Mouse (Mus musculus) layer of hippocampus, adult 11-12 months (tissue): ENCODE data around the gene Cntnap5a.

Experiments used
- DNase-seq: peaks from one replicate; pipeline ENCODE4 v3.0.0; 2022; ENCODE audit warnings: low spot score

The Cntnap5a gene

DNA sequence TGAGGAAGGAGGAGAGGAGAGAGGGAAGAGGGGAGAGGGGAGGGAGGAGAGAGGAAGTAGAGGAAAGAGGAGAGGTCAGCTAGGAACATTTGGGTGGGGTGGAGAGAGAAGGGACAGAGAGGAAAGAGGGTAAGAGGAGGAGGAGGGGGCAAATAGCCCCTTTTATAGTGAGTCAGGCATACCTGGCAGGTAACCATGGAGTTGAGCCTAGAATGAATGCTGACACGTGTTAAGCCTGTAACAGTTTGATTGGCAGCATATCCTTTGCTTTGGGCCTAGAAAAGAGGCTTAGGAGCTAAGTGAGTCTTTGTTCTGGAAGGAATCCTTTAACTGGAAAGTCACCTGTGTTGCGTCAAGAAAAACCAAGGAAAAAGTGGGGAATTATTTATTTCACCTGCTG is 681.6 kb downstream of the Cntnap5a start:
- no peak for DNase-seq

DNA sequence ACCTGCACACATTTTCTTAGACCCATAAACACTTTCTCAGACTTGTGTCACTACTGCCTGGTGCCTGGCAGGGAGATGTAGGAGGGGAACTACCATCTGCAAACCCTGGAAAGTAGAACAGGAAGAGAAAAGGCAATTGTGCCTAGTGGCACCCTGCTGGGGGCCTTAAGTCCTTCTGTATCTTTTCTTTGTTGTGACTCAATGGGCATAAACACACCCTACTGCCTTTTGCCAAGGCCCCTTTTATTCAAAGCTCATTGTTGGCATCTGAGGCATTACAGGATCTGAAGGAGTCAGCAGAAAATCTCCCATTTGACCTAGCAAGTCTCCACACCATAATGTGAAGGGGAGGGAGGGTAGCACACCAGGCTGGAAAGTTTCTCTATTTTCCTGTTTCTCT is 682.2 kb downstream of the Cntnap5a start:
- no peak for DNase-seq

DNA sequence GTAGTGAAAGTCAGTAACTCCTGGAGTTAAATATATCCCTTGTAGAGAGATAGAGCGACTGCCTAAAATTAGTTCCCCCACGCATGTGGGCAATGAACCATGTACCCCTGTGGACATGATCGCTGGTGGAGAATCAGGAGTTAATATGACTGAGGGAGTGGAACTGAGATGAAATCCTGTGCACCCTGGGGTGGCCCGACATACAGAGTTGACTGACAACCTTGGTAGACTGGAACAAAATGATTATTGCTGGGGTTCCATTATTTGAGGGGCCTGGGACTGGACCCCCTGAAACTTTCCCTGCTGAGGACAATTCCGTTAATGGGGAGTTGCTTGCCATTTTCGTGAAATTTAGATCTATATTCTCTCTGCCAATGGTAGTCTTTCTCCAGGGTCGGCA is 683.0 kb downstream of the Cntnap5a start:
- DNase-seq = no peak

DNA sequence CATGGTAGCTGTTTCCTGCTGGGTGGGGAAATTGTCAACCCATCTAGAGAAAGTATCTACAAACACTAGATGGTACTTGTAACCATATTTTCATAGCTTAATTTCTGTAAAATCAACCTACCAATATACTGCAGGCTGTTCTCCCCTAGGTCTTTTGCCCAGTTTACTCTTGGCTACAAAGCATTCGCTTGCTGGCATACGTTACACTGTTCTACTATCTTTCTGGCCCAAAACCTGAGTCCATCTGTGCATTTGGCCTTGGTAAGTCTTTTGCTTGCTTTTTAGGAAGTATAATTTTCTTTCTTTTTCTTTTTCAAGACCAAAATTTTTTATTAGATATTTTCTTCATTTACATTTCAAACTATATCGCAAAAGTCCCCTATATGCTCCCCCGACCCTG is 686.3 kb downstream of the Cntnap5a start:
- no peak for DNase-seq

DNA sequence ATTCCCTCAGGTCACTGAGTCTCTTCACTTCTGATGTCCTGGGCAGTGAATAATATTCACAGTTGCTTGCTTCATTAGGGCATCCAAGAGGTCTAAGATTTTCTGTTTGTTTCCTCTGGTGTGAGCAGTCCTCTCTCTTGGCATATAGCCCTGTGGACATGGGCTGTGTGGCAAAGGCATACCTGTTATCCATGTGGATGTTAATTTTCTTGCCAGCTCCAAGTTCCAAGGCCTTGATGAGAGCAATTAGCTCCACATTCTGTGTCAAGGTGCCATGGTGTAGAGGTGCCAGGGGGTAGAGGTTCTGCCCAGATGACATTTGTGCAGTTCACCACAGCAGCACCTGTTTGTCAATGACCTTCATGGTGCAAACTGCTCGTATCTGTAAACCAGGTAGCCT is 689.0 kb downstream of the Cntnap5a start:
- DNase-seq = no peak

DNA sequence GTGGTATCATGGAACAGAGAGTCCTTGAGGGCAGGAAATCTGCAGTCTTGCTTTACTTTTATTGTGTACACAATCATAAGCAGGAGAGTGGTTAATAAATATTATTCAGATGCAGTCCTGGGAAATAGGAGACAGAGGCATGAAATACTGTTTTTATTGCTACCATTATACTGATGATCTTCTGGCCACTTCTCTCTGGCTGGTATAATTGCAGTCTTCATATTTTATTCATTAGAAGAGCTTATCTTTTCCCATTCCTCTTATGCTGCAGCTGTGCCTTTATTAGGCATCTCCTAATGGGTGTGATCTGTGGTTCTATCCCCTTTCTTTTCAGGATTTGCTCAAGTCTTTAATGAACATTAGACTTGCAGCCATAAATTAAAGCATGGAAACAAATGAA is 707.8 kb downstream of the Cntnap5a start:
- no peak for DNase-seq

DNA sequence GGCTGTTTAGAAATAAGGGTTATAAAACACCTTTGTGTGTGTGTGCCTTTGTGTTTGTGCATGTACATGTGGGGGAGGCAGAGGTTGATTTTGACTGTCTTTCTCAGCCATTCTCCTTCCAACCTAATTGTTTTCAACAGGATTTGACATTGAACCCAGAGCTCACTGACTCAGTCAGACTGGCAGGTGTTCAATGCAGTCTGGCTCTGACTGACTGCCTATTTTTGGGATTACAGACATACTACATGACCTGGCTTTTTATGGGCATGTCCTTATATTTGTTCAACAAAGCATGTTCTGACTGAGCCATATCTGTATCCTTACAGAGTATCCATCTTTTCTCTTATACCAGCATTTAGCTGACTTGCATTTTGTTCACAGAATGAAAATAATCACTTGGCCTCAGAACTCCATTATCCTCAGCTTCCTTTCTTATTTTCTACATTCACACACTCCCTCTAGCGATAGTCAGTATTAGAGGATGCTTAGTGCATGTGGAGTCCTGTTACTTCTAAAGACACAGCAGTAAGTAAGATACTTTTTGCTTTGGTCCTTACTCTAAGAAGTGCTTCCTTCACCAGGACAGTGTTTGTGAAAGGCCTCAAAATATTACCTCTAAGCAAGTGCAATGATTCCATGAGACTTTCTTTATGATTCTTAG is 717.6 kb downstream of the Cntnap5a start:
- DNase-seq = no peak

DNA sequence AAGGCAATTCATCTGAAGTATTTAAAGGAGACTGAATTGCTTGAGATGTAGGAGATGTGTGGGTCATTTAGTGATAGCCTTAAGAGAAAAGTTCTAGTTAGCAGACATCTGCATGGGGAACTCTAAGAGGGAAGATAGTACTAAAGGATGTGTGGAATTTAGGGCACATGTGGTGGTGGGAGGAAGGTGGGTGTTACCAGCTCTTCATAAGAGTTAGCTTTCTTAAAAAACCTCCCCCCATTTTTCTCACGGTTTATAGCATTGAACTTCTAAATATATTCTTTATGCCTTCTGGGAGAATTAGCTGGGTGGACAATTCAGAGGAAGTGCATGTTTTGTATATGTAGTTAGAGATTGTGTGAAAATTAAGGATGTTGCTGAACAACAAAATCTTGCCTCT is 725.3 kb downstream of the Cntnap5a start:
- no peak for DNase-seq

DNA sequence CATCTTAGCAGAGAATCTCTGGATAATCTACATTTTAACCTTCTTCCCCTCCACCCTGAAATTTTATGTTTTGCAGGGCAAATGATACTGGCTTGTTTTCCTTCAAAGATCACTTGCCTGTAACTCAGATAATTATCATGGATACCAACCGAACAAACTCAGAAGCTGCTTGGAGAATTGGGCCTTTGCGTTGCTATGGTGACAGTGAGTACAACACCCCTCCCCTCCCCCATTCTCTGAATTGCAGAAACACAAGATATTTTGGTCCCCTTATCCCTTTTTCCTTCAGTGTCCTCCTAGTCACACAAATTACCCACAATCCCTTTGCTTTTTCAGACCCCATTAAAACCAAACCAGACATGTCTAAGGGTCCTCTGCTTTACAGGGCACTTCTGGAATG is 743.8 kb downstream of the Cntnap5a start:
- DNase-seq = peak; percentile 4

DNA sequence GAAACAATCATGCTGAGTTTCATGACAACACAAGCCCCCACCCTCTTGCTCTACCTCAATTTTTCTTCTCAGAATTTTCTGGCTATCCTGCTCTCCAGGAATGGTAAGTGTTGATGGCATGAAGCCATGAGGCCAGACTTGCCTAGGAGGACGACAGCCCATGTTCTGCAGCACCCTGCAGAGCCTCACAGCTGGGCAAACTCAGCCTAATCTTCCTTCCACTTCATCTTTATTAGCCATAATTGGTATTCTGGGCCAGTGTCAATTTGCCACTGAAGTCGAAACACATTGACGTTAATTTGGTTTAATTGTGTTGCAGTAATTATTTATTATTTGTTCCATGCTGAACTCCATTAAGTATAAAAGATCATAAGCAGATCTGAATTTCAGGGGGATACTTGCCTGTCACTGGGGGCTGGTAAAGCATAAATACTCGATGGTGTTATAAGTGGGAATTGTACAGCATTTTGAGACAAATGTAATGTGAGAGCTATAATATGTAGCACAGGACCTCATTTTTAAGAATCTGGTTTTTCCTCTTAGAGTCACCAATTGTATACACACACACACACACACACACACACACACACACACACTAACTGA is 770.7 kb downstream of the Cntnap5a start:
- DNase-seq = no peak

DNA sequence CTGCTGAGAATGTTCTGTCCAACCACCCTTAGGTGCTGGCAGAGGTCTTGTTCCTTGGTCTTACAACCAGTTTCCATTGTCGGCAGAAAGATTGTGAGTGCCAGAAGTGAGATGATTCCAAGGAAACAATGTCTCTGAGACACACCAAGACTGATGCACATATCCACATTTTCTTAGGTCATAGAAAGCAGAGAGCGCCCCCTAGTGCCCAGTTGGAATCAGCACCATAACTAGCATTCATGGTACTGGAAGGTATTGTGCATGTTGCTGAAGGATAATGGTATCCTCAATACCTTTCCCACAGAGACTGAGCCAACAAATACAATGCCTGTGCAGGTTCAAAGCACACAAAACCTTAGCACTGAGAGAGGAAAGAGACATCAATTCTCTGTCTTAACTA is 793.1 kb downstream of the Cntnap5a start:
- DNase-seq = peak; percentile 55

DNA sequence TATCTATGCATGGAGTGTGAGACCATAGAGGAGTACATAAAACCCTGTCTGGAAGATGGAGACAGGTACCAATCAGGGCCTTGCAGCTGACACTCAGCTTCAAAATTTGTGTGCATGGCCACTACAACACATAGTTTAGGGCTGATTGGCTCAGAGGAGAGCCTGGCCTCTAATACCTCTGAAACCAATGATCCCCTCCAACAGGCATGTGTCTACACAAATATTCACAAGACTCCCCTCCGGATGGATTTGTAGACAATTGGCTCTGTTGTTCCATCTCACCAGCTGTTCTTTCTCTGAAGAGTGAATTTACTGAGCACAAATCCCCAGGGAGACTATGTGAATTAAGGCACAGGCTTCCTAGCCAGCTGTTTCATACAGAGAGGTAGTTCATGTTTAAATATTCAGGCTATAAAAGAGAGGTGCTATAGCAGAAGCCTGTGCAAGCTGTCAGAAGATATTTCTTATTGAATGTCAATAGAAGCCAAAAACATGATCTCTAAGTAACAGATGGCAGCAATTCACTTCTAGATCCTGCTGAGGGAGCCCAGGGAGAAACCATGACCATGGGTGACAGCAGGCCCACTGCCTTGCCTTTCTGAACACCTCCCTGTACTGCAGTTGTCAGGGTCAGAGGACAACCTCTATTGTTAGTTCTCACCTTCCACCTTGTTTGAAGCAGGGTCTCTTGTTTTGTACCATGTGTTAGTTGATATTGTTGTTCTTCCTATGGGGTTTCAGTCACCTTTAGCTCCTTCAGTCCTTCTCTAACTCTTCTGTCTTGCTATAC is 804.4 kb downstream of the Cntnap5a start:
- DNase-seq = no peak

DNA sequence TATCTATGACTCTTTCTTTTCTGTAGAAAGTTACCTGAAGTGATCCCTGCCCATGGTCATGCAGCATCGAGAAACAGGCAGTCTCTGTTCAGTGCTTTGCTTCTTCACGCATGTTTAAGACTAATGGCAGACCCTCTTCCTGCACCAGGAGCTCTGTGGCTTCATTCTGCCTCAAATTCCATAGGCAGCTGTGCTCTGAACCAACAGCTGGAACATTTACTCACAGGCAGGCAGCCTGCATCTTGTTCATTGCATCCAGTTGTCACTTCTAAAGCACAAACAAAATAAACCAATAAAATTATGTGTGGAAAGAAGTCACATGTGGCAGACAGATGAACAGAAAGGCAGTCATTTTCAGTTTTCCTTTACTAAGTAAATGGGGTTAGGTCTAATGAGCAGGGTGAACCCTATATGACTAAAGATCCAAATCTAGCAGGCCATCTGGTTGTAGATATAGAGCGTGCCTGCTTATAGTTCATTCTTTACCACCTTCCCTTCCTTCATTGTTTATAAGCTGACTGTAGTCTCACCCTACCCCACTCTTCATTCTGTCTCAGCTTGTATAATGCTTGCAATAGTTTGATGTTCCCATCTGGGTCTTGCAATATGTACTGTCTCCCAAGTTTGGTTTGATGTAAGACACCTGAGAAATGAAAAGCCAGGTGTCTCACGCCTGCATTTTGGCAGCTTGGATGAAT is 893.6 kb downstream of the Cntnap5a start:
- peak; percentile 4 for DNase-seq

DNA sequence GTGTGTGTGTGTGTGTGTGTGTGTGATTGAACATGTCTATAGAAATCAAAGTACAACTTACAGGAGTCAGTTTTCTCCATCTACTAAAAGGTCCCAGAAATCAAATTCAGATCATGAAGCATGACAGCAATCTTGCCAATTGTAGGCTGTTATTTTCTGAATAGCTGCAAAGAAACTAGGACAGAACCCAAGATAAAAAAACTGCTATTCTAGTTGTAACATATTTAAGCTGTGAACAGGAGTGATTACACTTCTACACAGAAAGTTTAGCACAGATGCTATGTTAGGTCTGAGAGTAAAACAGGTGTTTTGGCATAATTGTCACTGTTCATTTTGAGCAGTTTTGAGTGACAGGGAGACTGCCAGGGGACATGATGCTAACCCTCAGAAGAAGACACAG is 931.7 kb downstream of the Cntnap5a start:
- DNase-seq = no peak
